Mouse (Mus musculus) embryo, embryonic 9.5 days (tissue): ENCODE data around the gene Defa30.
"Not testable (repeated sequence)": the region's sequence is repeated elsewhere in the genome, so short reads cannot be mapped to it uniquely, and the experiment has no call there.

ENCODE experiments used
- DNase-seq: peaks from one replicate; pipeline ENCODE4 v3.0.0-alpha.2; 2017; ENCODE audit errors: extremely low spot score

Defa30 gene

DNA sequence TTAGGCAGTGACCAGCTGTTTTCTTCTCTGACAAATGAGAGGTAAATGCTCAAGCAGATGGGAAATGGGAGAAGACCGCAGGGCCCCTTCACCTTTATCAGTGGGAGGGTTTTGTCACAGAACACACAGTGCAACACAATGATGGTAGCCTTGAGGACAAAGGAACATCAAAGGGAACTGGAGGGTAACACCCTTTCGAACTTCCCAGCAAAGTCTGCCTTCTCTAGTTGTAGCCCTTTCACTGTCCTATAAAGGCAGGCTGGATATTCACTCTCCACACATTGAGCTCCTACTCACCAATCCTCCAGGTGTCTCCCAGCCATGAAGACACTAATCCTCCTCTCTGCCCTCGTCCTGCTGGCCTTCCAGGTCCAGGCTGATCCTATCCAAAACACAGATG, at the start of gene Defa30:
Gene Defa30 (plus strand): TSS at position 301 of the 400 bp plus-strand sequence.
- DNase-seq, result not testable (repeated sequence)

- no peak for DNase-seq
Measured at GRCm38 (mm10) chr8:21093106-21093505, 41.3 kb upstream of the Defa30 start.

GRCm38 (mm10) chr8:21095950-21096349, 38.5 kb upstream of the Defa30 start, which contains the start of gene Gm14851:
Gm14851 (minus strand) TSS chr8:21096050.
- DNase-seq, result not testable (repeated sequence)

DNA sequence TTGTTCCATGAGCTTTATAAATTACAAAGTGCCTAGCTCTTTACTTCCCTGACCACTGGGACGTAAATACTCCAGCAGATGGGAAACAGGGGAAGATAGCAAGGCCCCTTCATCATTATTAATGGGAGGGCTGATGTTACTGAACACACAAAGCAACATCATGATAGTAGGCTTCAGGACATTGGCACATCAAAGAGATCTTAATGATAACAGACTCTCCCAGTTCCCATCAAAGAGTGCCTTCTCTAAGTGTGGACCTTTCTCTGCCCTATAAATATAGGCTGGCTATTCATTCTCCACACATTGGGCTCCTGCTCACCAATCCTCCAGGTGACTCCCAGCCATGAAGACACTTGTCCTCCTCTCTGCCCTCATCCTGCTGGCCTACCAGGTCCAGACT, 27.5 kb downstream of the Defa30 start, which contains the start of gene Defa22:
Gene Defa22 (plus strand): TSS at position 301 of the 400 bp plus-strand sequence.
- not testable (repeated sequence) for DNase-seq
